Comparison of ENCODE assay signal across 8 mouse cellular contexts in genomic region chr1:35385430-35385829, GRCm38 (mm10).
DNase-seq lines count a peak whose midpoint lies in the region; ATAC-seq and TF ChIP-seq lines count a peak whose summit lies in the region.

No protein-coding gene starts in this region.

- H3K9me3 ChIP-seq in kidney, embryonic 16.5 days (ENCODE audit: low read length), result no peaks in the 10 kb centered on the region
- no peaks in the 10 kb centered on the region for H3K9me3 ChIP-seq in limb, embryonic 14.5 days (ENCODE audit: control insufficient read depth, low read length)

- H3K27me3 ChIP-seq in kidney, embryonic 16.5 days (ENCODE audit: insufficient read depth, low read length), result peaks cover 4% of the 10 kb centered on the region; the same call in 1 of the 2 replicates
- no peaks in the 10 kb centered on the region for H3K27me3 ChIP-seq in limb, embryonic 14.5 days (ENCODE audit: control insufficient read depth, insufficient read depth, low read length)

- no peak overlapping the region for H3K4me2 ChIP-seq in kidney, embryonic 16.5 days (replicated peaks; ENCODE audit: low read depth, low read length)
- H3K4me2 ChIP-seq in limb, embryonic 14.5 days (replicated peaks; ENCODE audit: low read depth, low read length, severe bottlenecking), result no peak overlapping the region

- no peak overlapping the region for H3K27ac ChIP-seq in kidney, embryonic 16.5 days (ENCODE audit: low read length)
- H3K27ac ChIP-seq in limb, embryonic 14.5 days (replicated peaks; ENCODE audit: low read depth, low read length), result no peak overlapping the region

- no peak overlapping the region for H3K4me3 ChIP-seq in kidney, embryonic 16.5 days (ENCODE audit: low read length)
- H3K4me3 ChIP-seq in limb, embryonic 14.5 days (replicated peaks; ENCODE audit: low read length), result no peak overlapping the region

- DNase-seq in kidney, adult 11 months, result peak; percentile 48
- DNase-seq in cerebellum, adult 18-20 months, result peak; percentile 78 to 80
- peak; percentile 21 to 29 for DNase-seq in gastrocnemius, adult 8-10 months (ENCODE audit: low spot score in 2 of 2)
- DNase-seq in hindlimb bud, embryonic 11.5 days (ENCODE audit: extremely low spot score, low read depth, low spot score), result peak; percentile 18
- peak; percentile 49 for DNase-seq in limb, embryonic 14.5 days (ENCODE audit: low spot score)
- peak; percentile 72 for DNase-seq in ovary, postnatal 14 days (ENCODE audit: low spot score)
- peak; percentile 62 for DNase-seq in thymus, postnatal 25 days

- no peak overlapping the region for H3K9ac ChIP-seq in kidney, embryonic 16.5 days (replicated peaks; ENCODE audit: low read length)
- H3K9ac ChIP-seq in limb, embryonic 14.5 days (ENCODE audit: low read depth, low read length, severe bottlenecking), result no peak overlapping the region

- no peak for ATAC-seq in kidney, embryonic 16.5 days (ENCODE audit: low FRiP score, low TSS enrichment)
- no peak for ATAC-seq in limb, embryonic 14.5 days (ENCODE audit: low FRiP score, low read depth)

- H3K4me1 ChIP-seq in kidney, embryonic 16.5 days (ENCODE audit: insufficient read depth, low read length), result no peaks in the 10 kb centered on the region
- no peaks in the 10 kb centered on the region for H3K4me1 ChIP-seq in limb, embryonic 14.5 days (ENCODE audit: control insufficient read depth, insufficient read depth, low read length)

- H3K36me3 ChIP-seq in kidney, embryonic 16.5 days (ENCODE audit: insufficient read depth, low read length), result no peaks in the 10 kb centered on the region
- H3K36me3 ChIP-seq in limb, embryonic 14.5 days (ENCODE audit: control insufficient read depth, insufficient read depth, low read length), result no peaks in the 10 kb centered on the region

- no peak for TF ChIP-seq POLR2A in limb, embryonic 14.5 days (IDR thresholded peaks at IDR 0.05; ENCODE audit: borderline replicate concordance, extremely low read depth, insufficient read depth, insufficient read length)

- 32% methylated on average over 9 of the region's 9 CpGs for WGBS in kidney, embryonic 16.5 days
- 33% methylated on average over 9 of the region's 9 CpGs for WGBS in limb, embryonic 14.5 days

Comparison
In these comparisons a context has a peak if more than half of its experiments do, and no peak if none do; other contexts are left out.
1. DNase-seq: peak in every context shown above with its lines; median percentile 79 in cerebellum, adult 18-20 months; 72 in ovary, postnatal 14 days; 62 in thymus, postnatal 25 days; 49 in limb, embryonic 14.5 days; 48 in kidney, adult 11 months; 25 in gastrocnemius, adult 8-10 months; 18 in hindlimb bud, embryonic 11.5 days.